14 mouse cellular contexts compared by ENCODE assay signal in genomic region chr4:117996701-117997100, GRCm38 (mm10).
DNase-seq lines count a peak whose midpoint lies in the region; ATAC-seq and TF ChIP-seq lines count a peak whose summit lies in the region.
"Had no signal": no experiment of that assay in that cellular context is flagged by ENCODE, and none has a peak within 500 bp of the region (broad histone marks: within the 10 kb centered on the region; RNA-seq: fewer than 3 reads in every experiment).

No protein-coding gene starts in this region.

- WGBS in heart, embryonic 11.5 days (ENCODE audit: insufficient replicate concordance), result 67% methylated on average over 5 of the region's 5 CpGs
- 70% methylated on average over 5 of the region's 5 CpGs for WGBS in kidney, adult 2 months

- H3K36me3 ChIP-seq in heart, embryonic 11.5 days (ENCODE audit: control insufficient read depth, insufficient read depth, low read length), result no peaks in the 10 kb centered on the region
- no peaks in the 10 kb centered on the region for H3K36me3 ChIP-seq in kidney, adult 2 months (ENCODE audit: control insufficient read depth, insufficient read depth, low read length)
- H3K36me3 ChIP-seq: hindbrain, embryonic 12.5 days; midbrain, embryonic 13.5 days had no signal

- peak overlapping the region; percentile 57 for H3K4me2 ChIP-seq in heart, embryonic 11.5 days

- H3K9ac ChIP-seq in heart, embryonic 11.5 days (ENCODE audit: low read depth, low read length), result 0 out of 2 replicates have a peak overlapping the region, but pooled peaks have one; percentile 43
- H3K9ac ChIP-seq: hindbrain, embryonic 12.5 days; liver, embryonic 14.5 days; midbrain, embryonic 13.5 days had no signal

- no peaks in the 10 kb centered on the region for H3K27me3 ChIP-seq in heart, embryonic 11.5 days (ENCODE audit: control insufficient read depth, insufficient read depth, low read length)
- H3K27me3 ChIP-seq in kidney, adult 2 months (replicated peaks; ENCODE audit: control insufficient read depth, insufficient read depth, low read length), result no peaks in the 10 kb centered on the region
- H3K27me3 ChIP-seq: hindbrain, embryonic 12.5 days; midbrain, embryonic 13.5 days had no signal

- H3K27ac ChIP-seq in heart, embryonic 11.5 days (ENCODE audit: low read depth, low read length), result no peak overlapping the region
- no peak overlapping the region for H3K27ac ChIP-seq in kidney, adult 2 months (ENCODE audit: insufficient read depth, low read depth, low read length)
- H3K27ac ChIP-seq: hindbrain, embryonic 12.5 days; liver, embryonic 14.5 days had no signal

- TF ChIP-seq CTCF in kidney, adult 2 months (conservative IDR thresholded peaks at IDR 0.05; ENCODE audit: insufficient read depth, insufficient read length, low read depth, low read length), result no peak

- intact Hi-C loops in heart, postnatal 36 days (cut with DNase I), result loop anchor here (2.0 kb wide), 1 partner anchor 66 kb away; no protein-coding TSS in a partner anchor

- H3K4me3 ChIP-seq in heart, embryonic 11.5 days (ENCODE audit: low read depth, low read length), result no peak overlapping the region
- H3K4me3 ChIP-seq in kidney, adult 2 months (ENCODE audit: insufficient read depth, low read depth, low read length), result no peak overlapping the region
- H3K4me3 ChIP-seq: hindbrain, embryonic 12.5 days; midbrain, embryonic 13.5 days had no signal

- H3K4me1 ChIP-seq in heart, embryonic 11.5 days (ENCODE audit: control insufficient read depth, insufficient read depth, low read length), result peaks cover 40% of the 10 kb centered on the region
- peaks cover 45% of the 10 kb centered on the region for H3K4me1 ChIP-seq in kidney, adult 2 months (ENCODE audit: control insufficient read depth, insufficient read depth, low read length)

- H3K9me3 ChIP-seq in heart, embryonic 11.5 days (replicated peaks; ENCODE audit: control insufficient read depth, low read length), result no peaks in the 10 kb centered on the region
- H3K9me3 ChIP-seq: hindbrain, embryonic 12.5 days; midbrain, embryonic 13.5 days had no signal

- no peak for TF ChIP-seq POLR2A in kidney, adult 2 months (IDR thresholded peaks at IDR 0.05; ENCODE audit: low read depth, low read length)

- ATAC-seq in heart, embryonic 11.5 days (replicated peaks; ENCODE audit: insufficient number of reproducible peaks, low FRiP score, low TSS enrichment), result no peak
- ATAC-seq: midbrain, embryonic 13.5 days had no signal

- DNase-seq in heart, postnatal 36 days, result no peak
- peak; percentile 31 for DNase-seq in kidney, adult 2 months
- DNase-seq in kidney, adult 9 months, result no peak
- DNase-seq in right cerebral cortex, postnatal 14 days, result peak; percentile 2
- no peak for DNase-seq in right cerebral cortex, adult 18-20 months
- no peak for DNase-seq in spleen, postnatal 10 days (ENCODE audit: low spot score in 2 of 2)
- DNase-seq: adrenal gland, postnatal 25 days; B cell, adult 2 months; embryo, embryonic 11 days; thymus, postnatal 14 days had no signal

Comparison
In these comparisons a context has a peak if more than half of its experiments do, and no peak if none do; other contexts are left out.
1. DNase-seq: peak in kidney, adult 2 months (single experiment) and right cerebral cortex, postnatal 14 days (single experiment); none in heart, postnatal 36 days (0 of 2), kidney, adult 9 months (single experiment), right cerebral cortex, adult 18-20 months (single experiment) and spleen, postnatal 10 days (0 of 2).